Mouse (Mus musculus): Measurements from ENCODE around the gene Phkg2. TPM values are rescaled to one million over a fixed set of nuclear protein-coding genes. Genes with fewer than 3 reads are reported as not detected.

Gene Phkg2
- polyA plus RNA-seq, 1 experiment from 2014 or later: 39.6 TPM

- Histone ChIP-seq H3K36me3 (peaks cover 58% of the 10 kb centered on the region), H3K27me3 (ENCODE audit: low read depth, poor library complexity, severe bottlenecking) (no peaks in the 10 kb centered on the region), H3K27ac (peak overlapping the region; percentile 88), H3K9me3 (replicated peaks) (no peaks in the 10 kb centered on the region), H3K4me1 (peaks cover 27% of the 10 kb centered on the region), H3K4me3 (peak overlapping the region; percentile 94)
- DNase-seq (ENCODE audit: low spot score): no peak
- 76% methylated on average over 5 of the region's 5 CpGs for WGBS
These were observed 14.1 kb downstream of the Phkg2 start for GRCm38 (mm10) chr7:127587196-127587595.

GRCm38 (mm10) chr7:127588011-127588871 is 15.1 kb downstream of the Phkg2 start, which contains the start of the genes Ccdc189 and Rnf40:
Ccdc189 (minus strand) TSS chr7:127588595.
Rnf40 (plus strand) TSS chr7:127588767.
- no peaks in the 10 kb centered on the region for H3K27me3 ChIP-seq (ENCODE audit: low read depth, poor library complexity, severe bottlenecking)
- H3K27ac ChIP-seq: peak within 1 kb of the TSS; percentile 88
- under 1% methylated on average over 50 of the region's 50 CpGs for WGBS
- H3K4me3 ChIP-seq: peak within 1 kb of the TSS; percentile 94
- H3K36me3 ChIP-seq: peaks cover 58% of the 10 kb centered on the region
- H3K4me1 ChIP-seq: peaks cover 27% of the 10 kb centered on the region
- H3K9me3 ChIP-seq (replicated peaks): no peaks in the 10 kb centered on the region
- DNase-seq (ENCODE audit: low spot score): peak; percentile 90

- Histone ChIP-seq H3K27ac (peak overlapping the region; percentile 88), H3K4me3 (peak overlapping the region; percentile 94), H3K27me3 (ENCODE audit: low read depth, poor library complexity, severe bottlenecking) (no peaks in the 10 kb centered on the region), H3K9me3 (replicated peaks) (no peaks in the 10 kb centered on the region), H3K36me3 (peaks cover 58% of the 10 kb centered on the region), H3K4me1 (peaks cover 27% of the 10 kb centered on the region)
- DNase-seq (ENCODE audit: low spot score): no peak
- WGBS: 6% methylated on average over 29 of the region's 29 CpGs
These were observed 15.8 kb downstream of the Phkg2 start for GRCm38 (mm10) chr7:127588901-127589300.

GRCm38 (mm10) chr7:127589637-127590036 is 16.5 kb downstream of the Phkg2 start:
- H3K4me3 ChIP-seq: peak overlapping the region; percentile 94
- peaks cover 27% of the 10 kb centered on the region for H3K4me1 ChIP-seq
- DNase-seq (ENCODE audit: low spot score): no peak
- WGBS: 93% methylated on average over 9 of the region's 9 CpGs
- no peak overlapping the region for H3K27ac ChIP-seq
- H3K27me3 ChIP-seq (ENCODE audit: low read depth, poor library complexity, severe bottlenecking): no peaks in the 10 kb centered on the region
- H3K36me3 ChIP-seq: peaks cover 58% of the 10 kb centered on the region
- H3K9me3 ChIP-seq (replicated peaks): no peaks in the 10 kb centered on the region

- whole genome bisulfite sequencing: 96% methylated on average over 10 of the region's 10 CpGs
- Histone ChIP-seq H3K27me3 (ENCODE audit: low read depth, poor library complexity, severe bottlenecking) (no peaks in the 10 kb centered on the region), H3K4me3 (no peak overlapping the region), H3K27ac (no peak overlapping the region), H3K36me3 (peaks cover 66% of the 10 kb centered on the region), H3K9me3 (replicated peaks) (no peaks in the 10 kb centered on the region), H3K4me1 (peaks cover 27% of the 10 kb centered on the region)
- no peak for DNase-seq (ENCODE audit: low spot score)
These were observed 18.0 kb downstream of the Phkg2 start for GRCm38 (mm10) chr7:127591108-127591507.

- H3K36me3 ChIP-seq: peaks cover 81% of the 10 kb centered on the region
- peaks cover 17% of the 10 kb centered on the region for H3K4me1 ChIP-seq
- H3K9me3 ChIP-seq (replicated peaks): no peaks in the 10 kb centered on the region
- no peak overlapping the region for H3K27ac ChIP-seq
- 91% methylated on average over 14 of the region's 14 CpGs for WGBS
- DNase-seq (ENCODE audit: low spot score): no peak
- H3K4me3 ChIP-seq: no peak overlapping the region
- H3K27me3 ChIP-seq (ENCODE audit: low read depth, poor library complexity, severe bottlenecking): no peaks in the 10 kb centered on the region
These were observed 19.4 kb downstream of the Phkg2 start for GRCm38 (mm10) chr7:127592575-127592974.

GRCm38 (mm10) chr7:127596747-127597146 is 23.6 kb downstream of the Phkg2 start:
- Histone ChIP-seq H3K9me3 (replicated peaks) (no peaks in the 10 kb centered on the region), H3K36me3 (peaks cover 100% of the 10 kb centered on the region), H3K4me3 (no peak overlapping the region), H3K27ac (no peak overlapping the region), H3K27me3 (ENCODE audit: low read depth, poor library complexity, severe bottlenecking) (no peaks in the 10 kb centered on the region), H3K4me1 (no peaks in the 10 kb centered on the region)
- DNase-seq (ENCODE audit: low spot score): no peak
- 94% methylated on average over 17 of the region's 17 CpGs for WGBS

- Histone ChIP-seq H3K4me3 (no peak overlapping the region), H3K27me3 (ENCODE audit: low read depth, poor library complexity, severe bottlenecking) (no peaks in the 10 kb centered on the region), H3K27ac (no peak overlapping the region), H3K9me3 (replicated peaks) (no peaks in the 10 kb centered on the region), H3K36me3 (peaks cover 99% of the 10 kb centered on the region), H3K4me1 (no peaks in the 10 kb centered on the region)
- 97% methylated on average over 7 of the region's 7 CpGs for WGBS
- no peak for DNase-seq (ENCODE audit: low spot score)
These were observed 27.5 kb downstream of the Phkg2 start for GRCm38 (mm10) chr7:127600612-127601011.

- no peak overlapping the region; the same call in 1 of the 2 replicates for H3K4me3 ChIP-seq
- DNase-seq (ENCODE audit: low spot score): no peak
- H3K9me3 ChIP-seq (replicated peaks): no peaks in the 10 kb centered on the region
- no peaks in the 10 kb centered on the region for H3K27me3 ChIP-seq (ENCODE audit: low read depth, poor library complexity, severe bottlenecking)
- WGBS: 90% methylated on average over 4 of the region's 4 CpGs
- H3K4me1 ChIP-seq: no peaks in the 10 kb centered on the region
- peaks cover 99% of the 10 kb centered on the region for H3K36me3 ChIP-seq
- no peak overlapping the region for H3K27ac ChIP-seq
These were observed 28.6 kb downstream of the Phkg2 start for GRCm38 (mm10) chr7:127601735-127602134.

- peaks cover 99% of the 10 kb centered on the region for H3K36me3 ChIP-seq
- no peak for DNase-seq (ENCODE audit: low spot score)
- 87% methylated on average over 2 of the region's 2 CpGs for WGBS
- H3K27ac ChIP-seq: no peak overlapping the region
- no peaks in the 10 kb centered on the region for H3K9me3 ChIP-seq (replicated peaks)
- H3K27me3 ChIP-seq (ENCODE audit: low read depth, poor library complexity, severe bottlenecking): no peaks in the 10 kb centered on the region
- H3K4me1 ChIP-seq: no peaks in the 10 kb centered on the region
- no peak overlapping the region for H3K4me3 ChIP-seq
These were observed 29.8 kb downstream of the Phkg2 start for GRCm38 (mm10) chr7:127602903-127603302.

- no peaks in the 10 kb centered on the region for H3K4me1 ChIP-seq
- no peak overlapping the region for H3K27ac ChIP-seq
- 91% methylated on average over 10 of the region's 10 CpGs for WGBS
- no peaks in the 10 kb centered on the region for H3K9me3 ChIP-seq (replicated peaks)
- peaks cover 99% of the 10 kb centered on the region for H3K36me3 ChIP-seq
- no peaks in the 10 kb centered on the region for H3K27me3 ChIP-seq (ENCODE audit: low read depth, poor library complexity, severe bottlenecking)
- H3K4me3 ChIP-seq: no peak overlapping the region
- no peak for DNase-seq (ENCODE audit: low spot score)
These were observed 31.1 kb downstream of the Phkg2 start for GRCm38 (mm10) chr7:127604256-127604655.

- H3K4me1 ChIP-seq: no peaks in the 10 kb centered on the region
- WGBS: 89% methylated on average over 6 of the region's 6 CpGs
- H3K27ac ChIP-seq: no peak overlapping the region
- H3K27me3 ChIP-seq (ENCODE audit: low read depth, poor library complexity, severe bottlenecking): no peaks in the 10 kb centered on the region
- H3K36me3 ChIP-seq: peaks cover 99% of the 10 kb centered on the region
- H3K4me3 ChIP-seq: no peak overlapping the region
- H3K9me3 ChIP-seq (replicated peaks): no peaks in the 10 kb centered on the region
- no peak for DNase-seq (ENCODE audit: low spot score)
These were observed 34.0 kb downstream of the Phkg2 start for GRCm38 (mm10) chr7:127607150-127607549.

- no peaks in the 10 kb centered on the region for H3K27me3 ChIP-seq (ENCODE audit: low read depth, poor library complexity, severe bottlenecking)
- DNase-seq (ENCODE audit: low spot score): no peak
- H3K4me3 ChIP-seq: no peak overlapping the region
- no peaks in the 10 kb centered on the region for H3K9me3 ChIP-seq (replicated peaks)
- no peak overlapping the region for H3K27ac ChIP-seq
- H3K36me3 ChIP-seq: peaks cover 79% of the 10 kb centered on the region
- WGBS: 97% methylated on average over 29 of the region's 29 CpGs
- peaks cover 20% of the 10 kb centered on the region for H3K4me1 ChIP-seq
These were observed 37.9 kb downstream of the Phkg2 start for GRCm38 (mm10) chr7:127611011-127611410.

All from limb, embryonic 10.5 days (tissue).